Mouse (Mus musculus): ENCODE data around the gene Il18r1.

Il18r1 gene

DNA sequence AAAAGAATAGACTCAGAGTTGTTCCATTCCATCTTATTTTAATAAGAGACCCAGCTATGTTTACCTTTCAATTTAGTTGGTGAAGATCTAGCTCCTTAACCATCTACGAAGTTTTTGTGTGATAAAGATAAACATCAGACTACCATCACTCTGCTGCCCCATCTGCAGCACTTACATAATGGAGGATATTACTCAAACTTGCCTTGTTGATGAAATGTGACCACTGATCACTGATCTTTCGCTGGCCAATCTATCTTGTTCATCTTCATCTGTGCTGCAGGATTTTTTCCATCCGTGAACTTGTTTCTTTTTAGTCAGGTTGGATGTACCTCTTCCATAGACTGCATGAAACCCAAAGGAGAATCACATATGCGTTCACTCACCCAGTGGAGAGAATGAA is 29.2 kb downstream of the Il18r1 start:
- DNase-seq (ENCODE audit: low read depth, low spot score) = no peak

GRCm38 (mm10) chr1:40499708-40500107 is 34.4 kb downstream of the Il18r1 start:
- no peak for DNase-seq (ENCODE audit: low read depth, low spot score)

DNA sequence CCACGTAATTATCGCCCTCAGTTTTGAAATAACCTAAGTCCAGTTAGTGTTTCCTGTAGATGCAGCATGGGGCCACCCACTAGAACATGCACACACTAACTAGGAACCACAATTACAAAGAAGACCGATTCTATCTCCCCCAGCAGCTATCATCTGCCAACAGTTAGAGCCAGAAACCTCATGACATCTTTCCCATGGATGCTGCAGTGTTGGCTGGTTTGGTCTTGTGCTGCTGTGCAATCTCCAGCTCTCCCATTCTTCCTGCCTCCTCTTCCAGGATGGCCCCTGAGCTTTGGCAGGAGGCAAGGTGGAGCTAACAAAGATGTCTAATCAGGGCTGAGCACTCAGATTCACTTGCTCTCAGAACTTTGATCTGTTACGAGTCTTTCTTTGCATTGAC is 35.8 kb downstream of the Il18r1 start:
- DNase-seq (ENCODE audit: low read depth, low spot score) = no peak

- DNase-seq (ENCODE audit: low read depth, low spot score) = no peak
Observed at GRCm38 (mm10) chr1:40501546-40502398, 36.4 kb downstream of the Il18r1 start.

DNA sequence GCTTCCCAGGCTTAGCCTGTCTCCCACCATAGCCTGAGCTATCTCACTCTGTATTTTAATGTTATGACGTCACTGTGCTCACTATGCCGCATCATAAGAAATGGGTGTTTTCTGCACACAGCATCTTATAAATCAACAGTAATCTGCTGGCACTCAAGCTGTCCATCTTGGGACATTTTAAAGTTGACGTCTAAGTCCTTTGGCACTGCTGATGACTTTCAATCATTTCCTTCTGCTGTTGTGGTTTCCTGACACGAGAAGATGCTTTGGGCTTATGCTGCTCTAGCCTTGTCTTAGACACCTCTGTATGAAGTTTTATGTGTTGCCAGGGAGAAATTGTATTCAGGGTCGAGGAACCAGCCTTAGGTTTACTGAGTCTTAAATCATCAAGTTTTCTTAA is 39.2 kb downstream of the Il18r1 start:
- DNase-seq (ENCODE audit: low read depth, low spot score) = no peak

DNA sequence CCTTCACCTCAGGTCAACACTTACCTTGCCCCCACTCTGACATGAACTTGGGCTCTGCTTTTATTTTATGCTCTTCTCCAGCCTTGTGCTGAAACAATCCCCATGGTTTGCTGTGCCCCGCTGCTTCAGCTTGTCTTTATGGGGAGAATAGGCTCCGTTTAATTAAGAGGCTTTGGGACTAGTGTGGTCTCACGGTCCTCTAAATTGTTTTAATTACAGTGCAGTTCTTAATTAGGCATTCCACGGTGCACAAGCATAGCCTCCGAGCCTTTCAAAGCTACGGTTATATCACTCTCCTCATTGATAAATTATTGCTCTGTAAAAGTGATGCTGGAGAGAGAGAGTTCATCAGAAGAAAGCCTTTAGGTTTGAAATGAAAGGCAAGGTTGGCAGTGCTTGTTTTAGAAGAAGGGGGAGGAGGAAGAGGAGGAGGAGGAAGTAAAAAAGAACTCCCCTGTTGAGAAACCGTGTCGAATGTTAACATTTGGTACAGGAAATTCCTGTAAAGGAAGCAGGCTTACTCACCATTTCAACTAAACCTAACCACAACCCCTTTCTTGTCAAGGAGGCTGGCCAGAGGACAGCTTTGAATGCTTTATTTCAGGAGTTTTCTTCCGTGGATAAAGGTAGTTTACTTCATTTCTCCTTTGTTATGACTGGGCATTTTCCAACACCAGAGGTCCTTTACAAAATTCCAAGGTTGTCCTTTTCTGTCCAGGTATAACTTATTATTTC is 49.7 kb downstream of the Il18r1 start, which contains the start of gene Il18rap:
Il18rap (plus strand) TSS at position 512 of the 735 bp plus-strand sequence.
- no peak for DNase-seq (ENCODE audit: low read depth, low spot score)

DNA sequence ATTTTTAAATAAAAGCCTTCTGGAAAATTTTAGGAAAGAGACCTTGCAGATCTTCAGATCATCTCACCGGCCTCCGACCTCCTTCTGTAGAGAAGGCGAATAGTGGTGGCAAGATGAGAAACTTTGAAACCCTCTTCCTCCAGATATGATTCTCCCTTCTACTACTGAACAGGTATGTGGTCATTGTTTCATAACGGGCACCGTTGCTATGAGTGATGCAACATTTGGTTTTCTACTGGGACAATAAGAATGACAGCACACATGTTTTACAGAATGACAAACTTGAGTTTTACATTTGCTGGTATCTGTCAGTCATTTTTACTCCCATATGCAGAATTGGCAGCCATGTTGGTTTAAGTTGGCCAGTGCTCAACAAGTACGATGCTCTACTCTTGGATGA is 51.0 kb downstream of the Il18r1 start:
- DNase-seq (ENCODE audit: low read depth, low spot score) = no peak

DNA sequence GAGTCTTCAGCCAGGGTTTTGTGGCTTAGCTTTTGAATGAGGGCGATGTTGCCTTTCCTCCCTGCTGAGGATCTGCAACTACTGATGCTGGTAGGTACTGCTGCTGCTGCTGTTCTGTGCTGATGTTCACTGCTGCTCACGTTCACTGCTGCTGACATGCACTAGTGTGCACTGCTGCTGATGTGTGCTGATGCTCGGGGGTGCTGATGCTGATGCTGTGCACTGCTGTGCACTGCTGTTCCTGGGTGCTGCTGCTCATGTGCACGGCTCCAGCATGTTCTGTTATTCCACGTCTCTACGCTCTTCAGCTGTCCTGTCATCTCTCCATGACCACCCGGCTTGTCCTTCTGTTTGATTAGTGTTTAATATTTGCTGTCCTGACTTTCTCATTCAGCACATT is 57.6 kb downstream of the Il18r1 start:
- DNase-seq (ENCODE audit: low read depth, low spot score) = no peak

DNA sequence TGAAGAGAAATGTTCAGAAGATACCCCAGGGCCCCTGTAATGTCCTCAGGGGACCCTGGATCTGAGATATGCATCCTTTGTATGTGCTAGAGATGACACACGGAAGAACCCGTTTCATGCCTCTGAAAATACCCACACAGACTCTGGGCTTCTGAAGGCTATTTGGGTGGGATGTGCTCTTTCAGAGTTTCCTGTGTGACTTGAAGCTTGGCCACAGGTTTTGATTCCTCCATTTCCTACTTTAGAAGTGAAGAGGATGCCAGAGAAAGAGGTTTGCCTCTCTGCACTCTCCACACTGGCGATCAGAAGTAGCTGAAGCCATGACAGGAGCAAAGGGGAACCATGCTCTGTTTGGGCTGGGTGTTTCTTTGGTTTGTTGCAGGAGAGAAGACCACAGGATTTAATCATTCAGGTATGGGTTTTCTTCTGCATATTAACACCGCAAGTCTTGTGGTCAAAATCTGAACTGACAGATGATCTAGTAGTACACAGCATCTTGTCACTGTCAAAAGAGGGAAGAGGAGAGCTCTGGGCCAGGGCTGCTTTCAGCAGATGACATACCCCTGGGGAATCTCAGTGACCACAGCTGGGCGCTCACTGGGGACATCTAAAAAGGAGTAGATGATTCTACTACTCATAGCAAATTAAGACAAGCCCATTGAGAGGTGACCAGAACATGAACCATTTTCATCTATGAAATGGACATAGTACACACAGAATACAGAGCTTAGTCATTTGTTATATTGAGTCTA is 58.8 kb downstream of the Il18r1 start:
- DNase-seq (ENCODE audit: low read depth, low spot score) = no peak

GRCm38 (mm10) chr1:40529287-40529686 is 63.9 kb downstream of the Il18r1 start:
- DNase-seq (ENCODE audit: low read depth, low spot score) = no peak

DNA sequence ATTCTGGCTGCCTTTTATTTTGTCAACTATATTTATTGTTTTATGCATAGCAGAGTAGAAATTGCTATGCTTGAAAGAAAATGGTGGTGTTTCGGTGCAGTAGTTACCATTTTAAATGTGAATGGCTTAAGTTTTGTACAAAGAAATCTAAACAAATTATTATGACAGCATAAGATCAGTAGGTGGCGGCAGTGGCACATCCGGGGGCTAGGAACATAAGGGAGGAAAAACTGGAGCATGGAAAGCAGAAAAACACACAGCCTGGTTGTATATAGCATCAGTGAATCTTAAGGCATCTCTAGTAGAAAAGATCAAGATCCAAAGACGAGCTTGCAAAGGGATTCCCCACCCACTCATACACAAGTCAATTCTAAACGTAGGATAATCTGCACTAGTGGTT is 72.2 kb downstream of the Il18r1 start:
- DNase-seq (ENCODE audit: low read depth, low spot score) = no peak

GRCm38 (mm10) chr1:40544650-40545049 is 79.3 kb downstream of the Il18r1 start:
- DNase-seq (ENCODE audit: low read depth, low spot score) = peak; percentile 64

DNA sequence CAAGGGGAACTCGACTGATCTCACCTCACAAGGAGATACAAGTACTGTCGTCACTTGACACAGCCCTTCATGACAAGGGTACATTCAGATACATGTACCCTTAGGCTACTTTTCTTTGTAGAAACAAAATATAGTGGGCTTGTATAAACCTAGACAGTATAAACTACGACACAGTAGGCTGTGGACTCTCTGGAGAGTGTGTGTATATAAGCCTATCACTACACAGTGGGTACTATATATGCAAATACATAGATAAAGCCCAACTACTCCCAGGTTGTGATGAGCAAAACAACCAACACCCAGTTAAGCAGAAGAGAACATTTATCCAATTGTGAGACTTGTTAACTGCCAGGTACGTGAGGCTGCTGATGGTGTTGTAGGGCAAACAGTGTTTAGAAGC is 81.3 kb downstream of the Il18r1 start:
- DNase-seq (ENCODE audit: low read depth, low spot score) = no peak

GRCm38 (mm10) chr1:40547064-40547572 is 81.8 kb downstream of the Il18r1 start:
- DNase-seq (ENCODE audit: low read depth, low spot score) = no peak

DNA sequence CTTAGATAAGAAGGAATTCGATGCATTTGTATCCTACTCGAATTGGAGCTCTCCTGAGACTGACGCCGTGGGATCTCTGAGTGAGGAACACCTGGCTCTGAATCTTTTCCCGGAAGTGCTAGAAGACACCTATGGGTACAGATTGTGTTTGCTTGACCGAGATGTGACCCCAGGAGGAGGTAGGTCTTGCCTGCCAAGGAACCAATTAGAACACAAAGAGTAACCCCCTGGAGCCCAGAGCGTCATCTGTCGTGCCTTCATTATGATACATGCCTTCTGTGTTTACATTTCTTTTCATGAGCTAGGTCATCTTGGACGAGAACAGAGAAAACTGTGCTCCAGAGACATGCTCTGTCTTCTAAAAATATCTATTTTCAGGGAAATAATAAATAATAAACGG is 82.4 kb downstream of the Il18r1 start:
- DNase-seq (ENCODE audit: low read depth, low spot score) = no peak
